Mouse (Mus musculus) thymus, adult 18-20 months (tissue): Measurements from ENCODE around the gene Olfr124.

ENCODE experiments used
- DNase-seq, 2 experiments: peaks; one replicate each; pipeline ENCODE4 v3.0.0; 2022; ENCODE audit warnings: mixed read lengths in 2 of 2

The Olfr124 gene

GRCm38 (mm10) chr17:37799588-37799987 lies at the start of gene Olfr124:
Gene Olfr124, plus strand, starts transcription at chr17:37799888.
- DNase-seq: no peak

GRCm38 (mm10) chr17:37768307-37768706 lies 31.4 kb upstream of the Olfr124 start, which contains the start of gene Olfr122:
Gene Olfr122, plus strand, starts transcription at chr17:37768607.
- no peak for DNase-seq

- no peak for DNase-seq
Measured at GRCm38 (mm10) chr17:37793229-37793628, 6.5 kb upstream of the Olfr124 start, which contains the start of gene Olfr123. Gene Olfr123, plus strand, starts transcription at chr17:37793529.

DNA sequence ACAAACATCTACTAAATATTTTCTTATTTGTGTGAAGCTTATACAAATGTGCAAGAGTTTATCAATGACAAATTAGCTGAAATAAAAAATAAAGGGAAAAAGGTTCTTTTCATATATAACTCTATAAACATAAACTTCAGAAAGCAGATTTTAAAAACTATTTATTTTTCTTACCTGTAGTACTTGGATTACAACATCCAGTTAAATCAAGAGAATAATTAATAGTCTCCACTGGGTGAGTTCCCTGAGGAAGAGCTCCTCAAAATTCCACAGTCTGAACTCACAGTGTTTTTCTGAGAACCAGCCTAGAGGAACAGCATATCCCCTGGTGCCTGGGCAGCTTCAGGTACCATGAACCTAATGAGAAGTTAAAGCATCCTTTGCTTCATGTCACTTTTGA lies 33.0 kb downstream of the Olfr124 start, which contains the start of gene Olfr125:
Gene Olfr125 (plus strand): TSS at position 301 of the 400 bp plus-strand sequence.
- DNase-seq: no peak

DNA sequence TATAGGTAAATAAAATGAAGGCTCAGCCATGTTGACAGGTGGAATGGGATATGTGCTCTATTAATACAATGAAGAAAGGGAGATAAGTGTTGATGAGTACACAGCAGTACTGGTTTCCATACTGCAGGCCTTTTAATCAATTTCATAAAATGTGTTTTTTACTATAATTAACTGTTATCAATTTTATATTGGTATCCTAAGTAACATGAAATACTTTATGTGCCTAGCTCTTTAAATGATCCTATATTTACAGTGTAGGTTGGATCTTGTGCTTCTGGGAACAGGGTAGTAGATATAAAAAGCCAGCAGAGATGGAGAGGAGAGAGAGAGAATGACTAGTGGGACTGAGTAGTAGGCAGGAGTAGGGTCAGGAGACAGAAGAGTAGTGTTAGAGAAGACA lies 47.5 kb downstream of the Olfr124 start, which contains the start of gene Olfr126:
Gene Olfr126 (plus strand): TSS at position 301 of the 400 bp plus-strand sequence.
- DNase-seq: no peak
